Mouse (Mus musculus) thymus, postnatal 0 days (tissue): ENCODE measurements around the gene Pigw. TPM values are rescaled to one million over a fixed set of nuclear protein-coding genes. Genes with fewer than 3 reads are reported as not detected.
"Not testable (repeated sequence)": the region's sequence is repeated elsewhere in the genome, so short reads cannot be mapped to it uniquely, and the experiment has no call there.

ENCODE experiments used
- DNase-seq: peaks from one replicate; pipeline ENCODE4 v3.0.0-alpha.2; 2015; ENCODE audit warnings: low spot score
- polyA plus RNA-seq: library from polyadenylated mRNA; unstranded; fragments of >200 nt; fragmentation: Nextera tagmentation; extraction: Ambion mirVana; gene quantifications from 2 replicates; pipeline ENCODE4 v1.2.1, GENCODE M21; 2015

Gene Pigw
- polyA plus RNA-seq, 1 experiment from 2014 or later = 2.4 TPM

DNA sequence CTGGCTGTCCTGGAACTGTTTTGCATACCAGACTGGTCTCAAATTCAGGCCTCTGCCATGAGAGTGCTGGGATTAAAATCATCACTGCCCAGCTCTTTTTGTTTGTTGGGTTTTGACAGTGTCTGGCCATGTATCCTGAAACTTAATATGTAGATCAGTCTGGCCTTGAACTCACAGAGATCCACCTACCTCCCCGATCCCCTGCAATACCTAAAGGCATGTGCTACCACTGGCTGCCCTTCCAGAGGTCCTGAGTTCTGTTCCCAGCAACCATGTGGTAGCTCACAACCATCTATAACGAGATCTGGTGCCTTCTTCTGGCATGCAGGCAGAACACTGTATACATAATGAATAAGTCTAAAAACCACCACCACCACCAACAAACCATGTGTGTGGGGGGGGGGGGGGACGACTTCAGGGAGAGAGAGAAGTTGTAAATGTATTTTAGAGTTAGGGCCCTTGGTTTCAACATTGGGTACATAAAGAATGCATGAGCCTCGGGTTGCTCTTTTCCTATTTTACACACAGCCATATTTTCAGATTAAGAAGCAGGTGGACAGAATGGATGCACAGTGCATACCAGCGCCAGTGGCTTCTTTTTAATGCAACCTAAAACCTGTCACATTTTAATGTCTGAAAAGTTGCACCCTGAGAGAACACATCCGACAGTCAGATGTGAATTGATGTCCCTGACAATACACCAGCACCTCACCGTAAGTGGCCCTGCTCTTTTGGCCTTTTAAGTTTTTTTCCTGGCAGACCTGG, 896 bp downstream of the Pigw start:
- DNase-seq = no peak

DNA sequence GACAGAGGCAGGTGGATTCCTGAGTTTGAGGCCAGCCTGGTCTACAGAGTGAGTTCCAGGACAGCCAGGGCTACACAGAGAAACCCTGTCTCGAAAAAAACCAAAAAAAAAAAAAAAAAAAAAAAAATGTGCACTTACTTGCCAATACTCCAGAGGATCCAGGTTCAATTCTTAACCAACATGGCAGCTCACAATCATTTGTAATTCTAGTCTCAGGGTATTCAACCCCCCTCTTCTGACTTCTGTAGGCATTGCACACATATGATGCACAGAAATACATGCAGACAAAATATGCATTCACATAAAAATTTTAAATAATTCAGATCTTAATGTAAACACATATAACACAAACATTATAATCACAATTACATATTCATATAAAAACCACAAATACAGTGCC, 4.1 kb downstream of the Pigw start:
- not testable (repeated sequence) for DNase-seq

DNA sequence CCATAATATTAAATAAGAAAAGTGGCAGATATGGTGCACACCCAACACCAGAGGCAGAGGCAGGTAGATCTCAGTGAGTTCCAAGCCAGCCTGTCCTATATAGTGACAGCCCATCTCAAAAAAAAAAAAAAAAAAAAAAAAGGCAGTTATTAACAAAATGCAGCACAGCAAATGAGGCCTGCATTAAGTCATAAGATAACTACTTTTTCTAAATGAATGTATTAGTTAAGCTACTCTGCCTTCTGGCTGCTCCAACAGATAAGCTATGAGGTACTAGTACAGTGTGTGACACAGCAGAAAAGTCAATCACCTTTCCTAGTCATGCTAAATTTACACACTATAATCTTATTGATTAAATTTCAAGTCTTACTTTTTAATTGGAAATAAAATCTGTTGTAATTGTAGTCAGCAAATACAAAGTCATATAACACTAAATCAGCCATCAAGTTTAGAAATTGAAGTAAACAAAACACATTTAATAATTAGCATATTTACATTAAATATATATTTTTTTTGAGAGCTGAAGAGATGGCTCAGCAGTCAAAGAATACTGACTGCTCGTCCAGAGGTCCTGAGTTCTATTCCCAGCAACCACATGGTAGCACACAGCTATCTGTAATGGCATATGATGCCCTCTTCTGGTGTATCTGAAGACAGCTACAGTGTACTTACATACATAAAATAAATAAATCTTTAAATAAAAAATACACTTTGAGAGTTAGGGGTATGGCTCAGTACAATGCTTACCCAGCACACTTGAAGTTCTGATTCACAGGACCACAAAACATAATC, 6.8 kb downstream of the Pigw start:
- DNase-seq = no peak

DNA sequence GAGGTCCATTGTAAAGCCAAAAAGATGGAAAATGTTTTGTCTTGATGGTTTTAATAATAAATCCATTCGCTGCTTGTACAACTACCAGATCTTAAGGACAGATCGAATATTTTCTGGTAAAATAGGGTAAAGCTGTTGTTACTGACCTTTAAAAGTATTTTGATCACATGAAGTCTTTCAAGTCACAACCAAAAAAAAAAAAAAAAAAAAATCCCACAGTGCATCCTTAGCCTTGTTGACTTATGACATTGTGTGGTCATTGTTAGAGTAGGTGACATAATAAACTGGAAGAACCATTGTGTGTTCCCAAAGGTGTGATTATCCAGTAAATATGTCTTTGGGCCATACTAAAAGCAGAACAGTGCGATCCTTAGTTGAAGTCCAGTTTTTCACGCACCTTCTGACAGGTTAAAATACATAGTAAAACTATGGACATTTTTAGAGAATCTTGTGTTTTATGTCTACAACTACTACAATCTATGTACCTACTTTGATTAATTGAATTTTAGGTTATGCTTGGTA, 8.5 kb downstream of the Pigw start:
- no peak for DNase-seq

DNA sequence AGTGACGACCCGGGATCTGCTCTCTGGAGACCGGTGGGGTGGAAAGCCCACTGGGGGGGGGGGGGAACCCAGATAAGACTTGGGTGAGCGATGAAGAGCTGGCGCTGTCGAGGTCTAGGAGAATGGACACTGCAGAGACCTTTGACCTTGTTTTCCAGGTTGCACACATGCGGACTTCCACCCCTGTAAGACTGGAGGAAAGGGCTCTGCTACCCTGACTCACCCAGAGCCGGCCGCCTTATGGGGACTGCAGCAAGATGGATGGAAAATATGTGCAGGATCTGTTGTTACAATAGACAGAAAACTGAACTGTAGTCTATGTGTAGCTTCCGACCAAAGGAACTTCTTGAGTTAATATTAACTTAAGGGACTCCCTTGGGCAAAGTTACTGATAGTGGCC, 9.0 kb downstream of the Pigw start:
- DNase-seq = no peak

DNA sequence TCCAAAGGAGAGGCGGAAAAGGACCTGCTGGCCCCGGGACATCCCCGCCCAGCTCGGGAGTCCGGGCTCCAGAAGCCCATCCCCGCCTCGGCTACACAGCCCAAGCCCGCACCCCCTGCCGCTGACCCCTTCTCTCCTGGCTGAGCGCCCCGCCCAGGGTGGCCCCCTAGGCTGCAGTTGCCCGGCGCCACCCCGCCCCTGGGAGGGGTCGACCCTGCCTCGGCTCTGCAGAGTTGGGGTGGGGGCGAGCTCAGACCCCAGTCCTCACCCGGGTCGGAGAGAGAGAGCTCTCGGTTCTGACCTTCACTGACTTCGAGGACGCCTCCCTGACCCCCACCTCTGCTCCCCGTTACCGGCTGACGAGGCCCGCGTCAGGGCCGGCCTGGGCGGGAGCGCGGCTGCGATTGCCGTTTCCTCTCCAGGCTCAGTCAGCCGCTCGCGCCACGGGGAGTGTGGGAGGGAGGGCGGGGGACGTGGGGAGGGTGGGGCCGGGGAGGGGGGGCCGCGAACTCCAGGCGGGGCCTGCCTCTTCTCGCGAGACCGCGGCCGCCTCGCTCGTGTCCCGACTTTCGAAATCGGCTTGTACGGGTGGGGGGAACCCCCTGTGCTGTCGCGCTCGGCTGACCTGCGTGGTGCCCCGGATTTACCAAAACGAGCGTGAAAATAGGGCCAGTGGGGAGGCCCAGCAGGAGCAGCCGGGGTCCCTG, 9.6 kb downstream of the Pigw start, which contains the start of gene Ggnbp2:
Gene Ggnbp2, minus strand, starts transcription at position 481 of the 707 bp plus-strand sequence.
- peak; percentile 95 for DNase-seq

DNA sequence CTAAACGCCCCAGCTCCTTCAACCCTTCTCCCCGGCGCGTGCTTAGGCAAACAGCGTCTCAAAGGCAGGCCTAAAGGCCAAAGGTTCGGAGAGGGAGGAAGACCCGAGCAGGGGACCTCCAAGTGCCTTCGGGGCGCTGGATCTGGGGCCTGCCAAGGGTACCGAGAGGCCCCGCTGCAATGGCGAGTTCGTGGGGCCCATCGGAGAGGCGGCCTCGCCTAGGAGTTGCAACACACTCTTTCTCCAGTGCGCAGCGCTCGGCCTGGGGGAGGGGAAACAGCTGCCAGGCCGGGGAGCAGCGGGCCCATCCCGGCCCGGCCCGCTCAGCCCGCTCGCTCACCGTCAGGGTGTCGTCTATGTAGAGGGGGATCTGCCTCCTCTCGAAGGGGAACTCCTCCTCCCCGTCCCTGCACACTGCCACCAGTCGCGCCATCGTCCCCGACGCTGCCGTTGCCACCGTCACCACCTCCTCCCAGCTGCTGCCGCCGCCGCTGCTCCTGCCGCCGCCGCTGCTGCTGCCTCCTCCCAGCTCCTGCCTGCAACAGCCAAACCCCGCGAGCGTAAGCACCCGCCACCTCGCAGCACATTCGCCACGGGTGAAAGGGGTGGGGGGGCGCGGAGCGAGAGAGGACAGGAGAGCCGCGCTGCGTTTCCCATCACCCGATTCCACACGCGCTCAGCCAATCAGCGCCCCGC, 10.4 kb downstream of the Pigw start:
- peak; percentile 98 for DNase-seq

DNA sequence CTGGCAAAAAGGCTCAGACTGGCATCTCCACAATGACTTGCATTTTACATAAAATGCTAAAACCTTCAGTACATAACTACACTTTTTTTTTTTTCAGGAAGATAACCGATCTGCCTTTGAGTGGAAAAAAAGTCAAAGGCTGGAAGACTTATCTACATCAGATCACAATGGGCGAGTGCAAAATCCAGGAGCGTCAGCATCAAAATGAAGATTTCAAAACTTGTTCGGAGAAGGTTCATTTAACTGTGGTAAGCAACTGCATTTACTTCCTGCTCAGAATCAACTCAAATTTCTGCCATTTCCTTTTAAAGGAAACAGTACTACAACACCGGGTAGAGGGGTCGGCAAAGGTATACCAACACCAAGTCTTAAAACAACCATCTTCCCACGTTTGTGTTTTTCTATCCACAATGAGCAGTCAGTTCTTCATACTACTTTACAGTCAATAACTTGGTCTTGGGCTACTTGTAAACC, 11.3 kb downstream of the Pigw start:
- DNase-seq = peak; percentile 47

DNA sequence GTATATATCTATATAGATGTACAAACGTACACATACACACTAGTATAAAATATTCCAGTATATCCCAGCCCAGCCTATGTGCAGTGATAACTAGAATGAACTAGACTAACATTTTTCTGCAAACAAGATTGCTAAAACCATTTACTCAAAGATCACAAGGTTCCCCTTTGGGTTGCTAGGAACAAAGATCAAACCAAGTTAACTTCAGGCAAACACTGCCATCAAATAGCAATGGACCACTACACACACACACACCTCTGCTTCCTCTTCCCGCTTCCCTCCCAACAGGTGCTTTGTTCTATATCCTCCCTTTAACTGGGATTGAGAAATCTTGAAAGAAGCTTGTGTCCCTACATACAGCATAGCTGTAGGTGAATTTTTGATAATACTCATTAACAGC, 12.5 kb downstream of the Pigw start:
- DNase-seq = no peak

DNA sequence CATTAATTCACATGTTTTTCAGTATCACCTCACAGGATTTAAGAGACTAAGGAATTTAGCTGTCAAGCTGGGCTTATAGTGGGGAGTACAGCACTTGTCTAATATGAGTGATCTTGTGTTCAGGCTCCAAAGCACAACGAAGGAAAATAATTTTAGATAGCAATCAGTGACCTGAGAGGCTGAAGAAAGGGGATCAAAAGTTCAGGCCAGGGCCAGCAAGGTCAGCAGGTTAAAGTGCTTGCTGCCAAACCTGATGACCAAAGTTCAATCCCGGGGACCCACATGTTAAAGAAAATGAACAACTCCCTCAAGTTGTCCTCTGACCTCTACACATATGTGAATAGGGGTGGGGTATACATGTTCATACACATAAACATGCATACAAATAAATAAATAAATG, 14.8 kb downstream of the Pigw start:
- DNase-seq = no peak

DNA sequence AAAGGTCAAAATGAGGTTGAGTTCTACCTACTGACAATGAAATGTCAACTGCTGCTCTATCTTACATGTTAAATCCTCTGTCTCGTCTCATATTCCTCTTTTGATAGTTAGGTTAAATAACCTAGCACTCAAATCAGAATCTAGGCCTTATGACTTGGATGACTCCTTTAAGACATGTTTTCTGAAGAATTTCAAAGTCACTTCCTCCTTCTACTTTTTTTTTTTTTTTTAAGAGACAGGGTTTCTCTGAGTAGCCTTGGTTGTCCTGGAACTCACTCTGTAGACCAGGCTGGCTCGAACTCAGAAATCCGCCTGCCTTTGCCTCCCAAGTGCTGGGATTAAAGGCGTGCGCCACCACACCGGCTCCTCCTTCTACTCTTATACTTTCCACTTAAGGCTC, 24.8 kb downstream of the Pigw start:
- no peak for DNase-seq

DNA sequence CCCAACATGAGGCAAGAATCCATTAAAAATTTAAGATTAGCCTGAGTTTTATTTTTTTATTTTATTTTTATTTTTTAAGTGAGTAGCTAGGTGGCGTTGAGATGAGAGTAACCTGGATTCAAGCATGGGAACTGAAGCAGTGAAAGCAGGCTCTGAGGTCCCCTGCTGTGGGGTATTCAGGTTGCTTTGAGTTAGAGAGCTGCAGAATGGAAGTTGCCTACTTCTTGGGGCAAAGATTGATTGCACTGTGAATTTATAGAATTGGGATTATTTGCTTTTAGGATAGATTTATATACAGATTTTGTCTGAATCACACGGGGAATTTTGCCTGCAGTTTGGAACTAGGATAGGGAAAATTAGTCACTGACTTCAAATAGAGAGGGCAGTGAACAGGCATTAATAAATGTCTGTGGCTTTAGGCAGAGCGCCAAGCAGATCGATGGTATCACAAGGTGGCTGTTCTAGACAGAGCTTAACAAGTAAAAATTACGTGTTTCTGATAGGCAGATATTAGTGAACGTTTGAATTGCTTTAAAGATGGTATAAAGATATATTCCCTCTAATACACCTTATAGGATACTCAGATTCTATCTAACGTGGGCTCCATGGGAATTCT, 32.5 kb downstream of the Pigw start:
- DNase-seq = no peak

DNA sequence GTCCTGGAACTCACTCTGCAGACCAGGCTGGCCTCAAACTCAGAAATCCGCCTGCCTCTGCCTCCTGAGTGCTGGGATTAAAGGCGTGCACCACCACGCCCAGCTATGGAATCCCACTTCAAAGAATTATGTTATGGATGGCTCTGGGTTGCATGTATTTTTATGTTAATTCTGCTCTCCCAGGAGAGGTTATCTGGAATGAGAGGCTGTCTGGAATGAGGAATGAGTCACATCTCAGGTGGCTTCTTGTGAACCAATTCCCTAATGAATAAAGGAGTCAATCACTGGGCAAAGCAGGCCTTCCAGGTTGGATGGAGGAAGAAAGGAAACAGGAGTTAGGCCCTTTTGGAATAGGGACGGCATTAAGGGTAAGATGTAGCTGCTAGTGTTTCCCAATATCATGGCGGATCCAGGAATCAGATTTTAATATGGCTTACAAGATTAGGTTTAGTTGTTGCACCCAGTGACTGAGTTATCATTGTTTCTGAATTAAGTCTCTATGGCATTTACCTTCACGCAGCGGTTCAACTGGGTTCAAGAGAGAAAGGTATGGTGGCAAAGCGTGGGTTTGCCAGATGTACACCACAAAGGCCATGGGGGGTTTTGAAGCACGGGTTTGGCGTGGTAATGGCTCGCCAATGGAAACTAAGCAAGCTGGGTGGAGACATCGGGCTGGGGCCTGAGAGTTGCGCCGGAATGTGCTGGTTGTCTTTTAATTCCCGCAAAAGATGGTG, 33.2 kb downstream of the Pigw start:
- DNase-seq = no peak

DNA sequence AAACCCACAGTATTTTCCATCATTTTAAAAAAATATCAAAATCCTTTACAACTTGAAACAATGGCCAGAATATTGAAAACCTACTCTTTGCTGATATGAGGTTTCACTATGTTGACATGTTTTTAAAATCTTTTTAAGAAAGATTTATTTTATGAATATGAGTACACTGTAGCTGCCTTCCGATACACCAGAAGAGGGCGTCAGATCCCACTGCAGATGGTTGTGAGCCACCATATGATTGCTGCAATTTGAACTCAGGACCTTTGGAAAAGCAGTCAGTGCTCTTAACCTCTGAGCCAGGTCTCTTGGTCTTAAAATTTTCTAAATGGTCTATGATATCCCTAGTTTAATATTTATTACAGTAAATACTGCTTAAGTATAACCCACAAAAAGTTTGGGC, 40.8 kb downstream of the Pigw start:
- DNase-seq = no peak

DNA sequence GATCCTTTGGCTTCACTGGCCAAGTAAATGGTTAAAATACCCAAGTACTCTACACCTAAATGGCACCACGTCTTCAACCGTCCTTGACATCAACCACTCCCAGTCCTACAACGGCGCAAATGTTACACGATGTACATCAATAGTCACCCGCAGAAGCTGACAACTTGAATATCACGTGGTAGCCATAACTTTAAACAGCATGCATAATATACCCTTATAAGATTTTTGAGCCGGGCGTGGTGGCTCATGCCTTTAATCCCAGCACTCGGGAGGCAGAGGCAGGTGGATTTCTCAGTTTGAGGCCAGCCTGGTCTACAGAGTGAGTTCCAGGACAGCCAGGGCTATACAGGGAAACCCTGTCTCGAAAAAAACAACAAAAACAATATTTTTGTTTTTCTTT, 50.6 kb downstream of the Pigw start:
- DNase-seq = not testable (repeated sequence)

DNA sequence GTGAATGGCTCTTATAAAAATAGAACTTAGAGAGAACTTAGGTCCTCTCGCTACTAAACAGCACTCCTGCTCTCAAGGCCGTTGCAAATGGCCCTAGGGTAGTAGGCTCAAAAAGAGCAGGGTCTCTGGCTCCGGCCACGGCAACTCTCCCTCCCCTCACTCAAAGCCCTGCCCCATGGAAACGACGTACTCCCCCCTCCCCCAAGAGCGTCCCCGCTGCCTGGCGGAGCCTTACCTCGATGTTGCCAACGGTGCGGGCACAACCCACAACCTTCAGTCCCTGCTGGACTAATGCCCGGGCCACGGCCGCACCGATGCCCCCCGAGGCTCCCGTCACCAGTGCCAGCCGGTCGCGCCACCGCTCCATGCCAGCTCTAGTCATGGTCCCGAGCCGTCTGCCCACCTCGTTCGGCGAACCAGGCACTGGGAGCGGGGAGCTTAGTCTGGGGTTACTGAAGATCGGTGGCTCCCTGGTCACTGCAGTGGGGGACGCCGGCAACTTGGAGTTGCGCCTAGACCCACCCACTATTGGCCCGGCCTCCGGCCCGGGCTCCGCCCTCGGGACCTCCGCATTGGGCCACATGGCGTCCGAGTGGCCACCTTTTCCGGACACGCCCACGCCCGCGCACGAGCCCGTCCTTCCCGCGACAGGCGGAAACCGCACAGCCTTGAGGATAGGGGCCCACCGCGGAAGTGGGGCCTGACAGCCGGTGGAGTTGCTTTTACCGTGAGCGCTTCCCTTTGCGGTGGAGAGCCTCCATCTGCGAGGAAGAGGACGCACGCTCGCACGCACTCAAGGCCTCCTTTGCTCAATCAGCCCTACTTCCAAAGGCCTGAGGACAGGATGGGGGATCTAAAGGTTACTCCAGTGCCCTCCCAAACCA, 51.3 kb downstream of the Pigw start, which contains the start of gene Dhrs11:
Gene Dhrs11, minus strand, starts transcription at position 479 of the 884 bp plus-strand sequence.
- peak; percentile 85 for DNase-seq

DNA sequence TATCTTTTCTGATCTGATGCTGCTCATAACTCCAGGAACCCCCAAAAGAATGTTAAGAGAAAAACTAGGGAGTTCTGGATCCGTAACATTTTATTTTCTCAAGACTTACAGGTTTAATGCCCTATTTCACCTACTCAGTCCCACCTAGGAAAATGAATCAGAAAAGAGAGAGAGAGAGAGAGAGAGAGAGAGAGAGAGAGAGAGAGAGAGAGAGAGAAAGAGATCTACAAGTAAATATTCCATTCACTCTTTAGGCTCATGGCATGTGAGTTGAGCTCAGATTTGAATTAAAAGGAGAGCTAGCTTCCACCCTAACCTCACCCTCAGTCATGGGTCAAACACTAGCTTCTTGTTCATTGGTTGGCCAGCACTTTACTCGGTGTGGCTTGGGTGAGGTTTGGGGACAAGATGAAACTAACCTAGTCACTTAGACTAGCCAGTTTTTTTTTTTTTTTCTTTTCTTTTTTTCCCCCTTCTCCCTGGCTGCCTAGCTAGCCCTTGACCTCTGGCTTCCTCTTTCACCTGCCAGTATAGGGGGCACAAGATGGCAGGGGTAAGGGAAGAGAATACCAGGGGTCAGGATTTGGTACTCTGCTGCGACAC, 52.1 kb downstream of the Pigw start:
- DNase-seq = no peak

DNA sequence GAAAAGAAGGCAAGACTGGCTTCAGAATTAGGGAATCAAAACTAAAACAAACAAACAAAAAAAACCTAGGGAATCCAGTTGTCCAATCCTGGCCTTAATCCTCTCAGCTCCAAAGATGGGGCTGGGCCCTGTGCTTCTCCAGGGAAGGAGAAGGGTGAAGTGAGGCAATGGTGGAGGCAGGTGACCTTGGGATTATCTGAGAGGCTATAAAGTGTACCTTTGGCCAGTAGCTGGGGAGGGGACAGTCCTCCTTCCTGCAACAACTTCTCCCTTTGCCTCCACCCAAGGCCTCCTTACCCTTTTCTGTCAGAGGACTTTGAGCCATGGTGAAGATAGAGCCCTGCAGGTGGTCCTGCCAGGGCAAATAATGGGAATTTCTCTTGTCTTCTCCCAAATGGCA, 52.6 kb downstream of the Pigw start:
- no peak for DNase-seq
